Mouse (Mus musculus): ENCODE results near the gene Kidins220. TPM values are rescaled to one million over a fixed set of nuclear protein-coding genes. Genes with fewer than 3 reads are reported as not detected.

Kidins220 gene
- polyA plus RNA-seq, 1 experiment from 2014 or later = 31.1 TPM

- H3K27me3 ChIP-seq = no peaks in the 10 kb centered on the region
- H3K4me1 ChIP-seq = peaks cover 37% of the 10 kb centered on the region
- H3K36me3 ChIP-seq = no peaks in the 10 kb centered on the region
- no peaks in the 10 kb centered on the region for H3K9me3 ChIP-seq (replicated peaks)
- no peak for ATAC-seq (replicated peaks; ENCODE audit: low FRiP score)
- H3K27ac ChIP-seq = no peak overlapping the region
- H3K4me2 ChIP-seq = no peak overlapping the region
- no peak overlapping the region for H3K4me3 ChIP-seq (replicated peaks)
- H3K9ac ChIP-seq = no peak overlapping the region
Measured at GRCm38 (mm10) chr12:25104541-25104940, 129.8 kb downstream of the Kidins220 start.

DNA sequence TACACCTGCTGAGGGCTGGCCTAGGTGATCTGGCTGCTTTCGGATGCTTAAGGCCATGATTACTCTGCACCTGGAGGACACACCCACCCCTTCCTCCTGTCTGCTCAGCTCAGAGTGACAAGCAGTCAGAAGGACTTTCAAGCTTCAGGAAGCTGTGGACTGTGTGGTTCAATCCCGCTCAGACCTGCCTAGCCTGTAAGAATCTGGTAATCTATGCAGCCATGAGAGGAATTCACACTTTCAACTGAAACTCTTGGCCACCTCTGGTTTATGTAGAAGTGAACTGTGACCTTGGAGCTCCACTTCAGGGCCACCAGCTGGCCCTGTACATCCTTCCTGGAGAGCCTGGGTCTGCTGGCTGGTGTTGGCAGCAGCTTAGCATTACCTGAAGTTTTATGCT lies 134.1 kb downstream of the Kidins220 start:
- Histone ChIP-seq H3K4me3 (replicated peaks) (no peak overlapping the region), H3K36me3 (no peaks in the 10 kb centered on the region), H3K27me3 (no peaks in the 10 kb centered on the region), H3K9me3 (replicated peaks) (no peaks in the 10 kb centered on the region), H3K4me1 (peaks cover 10% of the 10 kb centered on the region), H3K4me2 (no peak overlapping the region), H3K9ac (no peak overlapping the region), H3K27ac (peak overlapping the region; percentile 2; the same call in 1 of the 2 replicates)
- ATAC-seq (replicated peaks; ENCODE audit: low FRiP score) = peak; percentile 50
- 66% methylated on average over 2 of the region's 2 CpGs for WGBS

DNA sequence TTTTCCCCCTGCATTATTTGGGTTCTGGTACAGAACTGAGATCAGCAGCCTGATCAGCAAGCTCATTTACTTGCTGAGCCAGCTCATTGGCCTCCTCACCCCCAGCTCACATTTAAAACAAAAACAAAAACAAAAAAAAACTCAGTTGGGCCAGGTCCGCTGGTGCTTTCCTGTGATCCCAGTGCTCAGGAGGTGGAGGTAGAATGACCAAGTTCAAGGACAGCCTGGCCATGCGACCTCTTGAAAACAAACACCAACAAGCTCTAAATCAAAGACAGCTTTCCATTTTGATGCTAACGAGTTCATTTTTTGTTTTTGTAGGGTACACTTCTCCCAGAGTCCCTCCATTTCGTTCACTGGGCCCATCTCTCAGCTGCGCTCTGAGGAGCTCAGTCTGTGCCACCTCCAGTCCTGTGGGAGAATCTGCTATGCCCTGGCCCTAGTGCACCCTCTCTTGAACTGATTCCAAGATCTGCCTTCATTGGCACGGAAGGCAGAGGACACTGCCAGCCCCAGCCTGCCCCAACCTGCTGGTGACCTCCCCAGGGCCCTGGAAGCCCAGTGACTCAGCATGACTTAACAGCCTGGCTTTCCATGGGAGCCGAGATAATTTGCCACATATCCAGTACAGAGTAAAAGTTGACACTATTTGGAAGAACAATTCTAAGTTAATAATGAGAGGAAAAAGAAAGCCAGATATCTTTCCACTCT lies 135.4 kb downstream of the Kidins220 start:
- 54% methylated on average over 7 of the region's 7 CpGs for WGBS
- Histone ChIP-seq H3K4me2 (no peak overlapping the region), H3K27ac (no peak overlapping the region), H3K9ac (no peak overlapping the region), H3K36me3 (no peaks in the 10 kb centered on the region), H3K27me3 (no peaks in the 10 kb centered on the region), H3K4me1 (0 out of 2 replicates have a peak, but pooled peaks cover 2% of the 10 kb centered on the region), H3K9me3 (replicated peaks) (no peaks in the 10 kb centered on the region), H3K4me3 (replicated peaks) (no peak overlapping the region)
- ATAC-seq (replicated peaks; ENCODE audit: low FRiP score) = no peak

GRCm38 (mm10) chr12:25110682-25111078 lies 136.0 kb downstream of the Kidins220 start:
- Histone ChIP-seq H3K4me1 (0 out of 2 replicates have a peak, but pooled peaks cover 2% of the 10 kb centered on the region), H3K27ac (no peak overlapping the region), H3K4me2 (no peak overlapping the region), H3K27me3 (no peaks in the 10 kb centered on the region), H3K9me3 (replicated peaks) (no peaks in the 10 kb centered on the region), H3K4me3 (replicated peaks) (no peak overlapping the region), H3K9ac (no peak overlapping the region), H3K36me3 (no peaks in the 10 kb centered on the region)
- ATAC-seq (replicated peaks; ENCODE audit: low FRiP score) = no peak
- WGBS = 67% methylated on average over 7 of the region's 7 CpGs

Other genes starting within 250 kb of the Kidins220 start
- gene Mboat2, start 144.0 kb upstream of the Kidins220 start, polyA plus RNA-seq (2015; fragmentation: Nextera tagmentation; extraction: Ambion mirVana) = 41.1 and 42.2 TPM in 2 replicates
- gene Id2, start 122.2 kb downstream of the Kidins220 start, polyA plus RNA-seq (2015; fragmentation: Nextera tagmentation; extraction: Ambion mirVana) = 518 and 543 TPM in 2 replicates

Data from kidney, embryonic 15.5 days (tissue).